Mouse (Mus musculus) monocyte, adult 2 months (primary cell): ENCODE results near the gene Tbc1d8b.

Experiments used
- DNase-seq, 2 experiments: peaks; one replicate each; pipeline ENCODE4 v3.0.0; 2022; ENCODE audit warnings: low spot score in 2 of 2, low read depth in 1 of 2

Gene Tbc1d8b

GRCm38 (mm10) chrX:139779401-139779800 is 94.6 kb downstream of the Tbc1d8b start:
- DNase-seq: no peak

- DNase-seq: no peak
These were observed 96.2 kb downstream of the Tbc1d8b start for GRCm38 (mm10) chrX:139780988-139781387.

GRCm38 (mm10) chrX:139781563-139781962 is 96.8 kb downstream of the Tbc1d8b start:
- DNase-seq: no peak

- no peak for DNase-seq
These were observed 97.7 kb downstream of the Tbc1d8b start, which contains the start of gene Ripply1 for GRCm38 (mm10) chrX:139782278-139783044. Gene Ripply1 (minus strand): TSS chrX:139782353.

- DNase-seq: no peak
These were observed 98.2 kb downstream of the Tbc1d8b start for GRCm38 (mm10) chrX:139783045-139783422.

GRCm38 (mm10) chrX:139785764-139786163 is 101.0 kb downstream of the Tbc1d8b start:
- DNase-seq: no peak

- no peak for DNase-seq
These were observed 109.5 kb downstream of the Tbc1d8b start for GRCm38 (mm10) chrX:139794072-139794845.

- DNase-seq: no peak
These were observed 111.2 kb downstream of the Tbc1d8b start for GRCm38 (mm10) chrX:139796037-139796436.

- no peak for DNase-seq
These were observed 113.1 kb downstream of the Tbc1d8b start for GRCm38 (mm10) chrX:139797875-139798274.

- no peak for DNase-seq
These were observed 115.2 kb downstream of the Tbc1d8b start for GRCm38 (mm10) chrX:139799953-139800352.

GRCm38 (mm10) chrX:139800406-139800878 is 115.6 kb downstream of the Tbc1d8b start, which contains the start of gene Cldn2:
Gene Cldn2 (plus strand): TSS chrX:139800828.
- no peak for DNase-seq
